Mouse (Mus musculus): ENCODE measurements around the gene Clic1.

Gene Clic1

GRCm38 (mm10) chr17:35092403-35093198 lies 42.8 kb downstream of the Clic1 start:
- no peak for DNase-seq (ENCODE audit: low read depth)

GRCm38 (mm10) chr17:35094475-35095365 lies 45.0 kb downstream of the Clic1 start:
- no peak for DNase-seq (ENCODE audit: low read depth)

- DNase-seq (ENCODE audit: low read depth), result no peak
Measured at GRCm38 (mm10) chr17:35096597-35096996, 46.8 kb downstream of the Clic1 start.

GRCm38 (mm10) chr17:35097164-35097655 lies 47.4 kb downstream of the Clic1 start:
- no peak for DNase-seq (ENCODE audit: low read depth)

GRCm38 (mm10) chr17:35100196-35100765 lies 50.5 kb downstream of the Clic1 start:
- no peak for DNase-seq (ENCODE audit: low read depth)

GRCm38 (mm10) chr17:35101161-35101560 lies 51.4 kb downstream of the Clic1 start:
- no peak for DNase-seq (ENCODE audit: low read depth)

GRCm38 (mm10) chr17:35102299-35102698 lies 52.5 kb downstream of the Clic1 start:
- no peak for DNase-seq (ENCODE audit: low read depth)

GRCm38 (mm10) chr17:35103221-35103690 lies 53.5 kb downstream of the Clic1 start:
- no peak for DNase-seq (ENCODE audit: low read depth)

- DNase-seq (ENCODE audit: low read depth), result no peak
Measured at GRCm38 (mm10) chr17:35104079-35104478, 54.3 kb downstream of the Clic1 start.

GRCm38 (mm10) chr17:35104754-35105153 lies 55.0 kb downstream of the Clic1 start:
- DNase-seq (ENCODE audit: low read depth), result no peak

GRCm38 (mm10) chr17:35105740-35106389 lies 56.1 kb downstream of the Clic1 start:
- DNase-seq (ENCODE audit: low read depth), result peak; percentile 55

GRCm38 (mm10) chr17:35106522-35106921 lies 56.8 kb downstream of the Clic1 start:
- no peak for DNase-seq (ENCODE audit: low read depth)

- DNase-seq (ENCODE audit: low read depth), result no peak
Measured at GRCm38 (mm10) chr17:35108097-35108496, 58.3 kb downstream of the Clic1 start, which contains the start of gene Ly6g5c. TSS of gene Ly6g5c (plus strand) at chr17:35108279.

All from induced T-regulatory cell, adult 2 months (primary cell).